Mouse (Mus musculus) inflammation-experienced regulatory T-cells, adult 6 months (primary cell): ENCODE data around the gene Plpp7. TPM values are rescaled to one million over a fixed set of nuclear protein-coding genes. Genes with fewer than 3 reads are reported as not detected.

Experiments used
- ATAC-seq: one replicate; pipeline ENCODE4 v1.8.0; 2017
- polyA plus RNA-seq, 3 experiments: library from polyadenylated mRNA; unstranded; fragments of 100-300 nt; shearing (Covaris generic); gene quantifications; one replicate each; pipeline ENCODE4 v1.2.1; 2017

The Plpp7 gene
- polyA plus RNA-seq, 3 experiments from 2014 or later: not detected

GRCm38 (mm10) chr2:32104122-32104521 lies 8.8 kb downstream of the Plpp7 start:
- no peak for ATAC-seq

- ATAC-seq: no peak
Measured at GRCm38 (mm10) chr2:32105117-32105913, 10.0 kb downstream of the Plpp7 start.

- ATAC-seq: no peak
Measured at GRCm38 (mm10) chr2:32105930-32106329, 10.6 kb downstream of the Plpp7 start.

GRCm38 (mm10) chr2:32111268-32111667 lies 15.9 kb downstream of the Plpp7 start:
- ATAC-seq: no peak

- ATAC-seq: no peak
Measured at GRCm38 (mm10) chr2:32112548-32112947, 17.2 kb downstream of the Plpp7 start.

- no peak for ATAC-seq
Measured at GRCm38 (mm10) chr2:32115851-32116268, 20.5 kb downstream of the Plpp7 start.

DNA sequence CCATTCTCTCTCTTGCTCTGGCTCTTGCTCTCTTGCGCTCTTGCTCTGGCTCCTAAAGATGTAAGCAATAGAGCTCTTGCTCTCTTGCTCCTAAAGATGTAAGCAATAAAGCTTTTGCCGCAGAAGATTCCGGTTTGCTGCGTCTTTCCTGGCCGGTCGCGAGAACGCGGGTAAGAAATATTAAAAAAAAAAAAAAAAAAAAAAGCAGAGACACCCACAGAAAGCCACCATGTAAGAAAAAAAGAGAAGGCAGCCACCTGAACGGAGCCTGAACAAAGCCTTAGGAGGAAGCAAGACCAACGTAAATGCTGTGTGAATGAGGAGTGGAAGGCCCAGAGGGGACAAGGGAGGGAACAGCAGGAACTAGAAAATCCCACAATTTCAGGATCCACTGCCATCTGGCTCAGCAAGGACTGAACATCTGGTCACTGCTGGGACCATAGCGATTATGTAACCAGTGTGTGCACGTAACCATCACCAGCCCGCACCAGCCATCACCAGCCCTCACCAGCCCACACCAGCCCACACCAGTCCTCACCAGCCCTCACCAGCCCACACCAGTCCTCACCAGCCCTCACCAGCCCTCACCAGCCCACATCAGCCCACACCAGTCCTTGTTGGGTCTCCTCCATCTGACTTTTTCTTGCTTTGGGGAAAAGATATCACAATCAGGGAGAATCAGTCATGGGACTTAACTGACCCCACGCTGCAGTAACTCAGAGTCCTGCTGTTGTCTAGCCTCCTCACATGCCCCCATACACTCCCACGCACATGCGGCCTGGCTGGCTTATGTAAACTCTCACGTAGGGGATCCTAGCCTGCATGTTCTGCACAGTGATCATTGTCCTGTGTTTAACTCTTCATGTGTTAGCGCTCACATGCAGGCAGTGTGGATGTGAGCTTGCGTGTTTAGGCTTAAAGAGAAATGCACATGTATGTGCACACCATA lies 24.7 kb downstream of the Plpp7 start:
- no peak for ATAC-seq

- ATAC-seq: no peak
Measured at GRCm38 (mm10) chr2:32121150-32121549, 25.8 kb downstream of the Plpp7 start.

- ATAC-seq: no peak
Measured at GRCm38 (mm10) chr2:32121785-32122184, 26.5 kb downstream of the Plpp7 start.

GRCm38 (mm10) chr2:32127653-32128535 lies 32.6 kb downstream of the Plpp7 start:
- ATAC-seq: no peak

DNA sequence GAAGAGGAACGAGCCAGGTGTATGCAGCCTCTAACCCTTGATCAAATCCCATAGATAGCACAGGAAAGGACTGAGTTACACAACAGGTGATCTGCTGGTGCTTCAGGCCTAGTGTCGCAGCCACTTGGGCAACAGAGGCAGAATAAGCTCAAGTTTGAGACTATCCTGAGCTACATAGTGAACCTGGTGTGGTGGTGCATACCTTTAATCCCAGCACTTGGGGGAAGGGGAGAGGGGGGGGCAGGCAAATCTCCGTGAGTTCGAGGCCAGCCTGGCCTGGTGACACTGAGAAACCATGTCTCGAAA lies 33.2 kb downstream of the Plpp7 start:
- no peak for ATAC-seq

- no peak for ATAC-seq
Measured at GRCm38 (mm10) chr2:32129383-32130074, 34.2 kb downstream of the Plpp7 start.

- ATAC-seq: peak; percentile 64
Measured at GRCm38 (mm10) chr2:32130435-32130834, 35.1 kb downstream of the Plpp7 start.

DNA sequence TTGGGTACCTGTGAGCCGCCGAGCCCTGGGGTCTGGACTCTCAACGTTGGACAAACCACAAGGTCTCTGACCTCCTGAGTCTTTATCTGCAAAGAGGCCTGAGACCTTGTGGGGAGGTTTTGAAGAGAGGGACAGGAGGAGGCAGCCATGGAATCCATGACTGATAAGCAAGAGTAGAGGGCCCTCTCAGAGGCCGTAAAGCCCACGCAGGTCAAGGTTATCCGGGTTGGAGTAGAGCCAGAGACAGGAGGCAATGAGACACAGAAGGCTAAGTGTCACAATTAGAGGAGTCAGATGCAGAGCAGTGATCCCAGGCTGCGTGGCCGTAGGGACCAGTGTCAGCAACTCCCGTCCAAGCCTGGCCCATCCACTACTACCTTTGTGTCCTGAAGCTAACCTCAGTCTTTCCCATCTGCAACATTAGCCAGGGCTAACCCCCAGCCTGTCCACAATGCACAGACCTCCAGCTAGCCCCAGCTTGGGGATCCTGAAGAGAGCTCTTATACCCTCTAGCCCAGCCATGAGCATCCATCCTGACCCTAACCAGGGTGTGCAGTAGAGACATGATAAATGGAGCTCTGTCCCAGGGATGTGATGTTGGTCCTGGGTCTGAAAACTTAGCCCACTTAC lies 36.0 kb downstream of the Plpp7 start:
- ATAC-seq: no peak

DNA sequence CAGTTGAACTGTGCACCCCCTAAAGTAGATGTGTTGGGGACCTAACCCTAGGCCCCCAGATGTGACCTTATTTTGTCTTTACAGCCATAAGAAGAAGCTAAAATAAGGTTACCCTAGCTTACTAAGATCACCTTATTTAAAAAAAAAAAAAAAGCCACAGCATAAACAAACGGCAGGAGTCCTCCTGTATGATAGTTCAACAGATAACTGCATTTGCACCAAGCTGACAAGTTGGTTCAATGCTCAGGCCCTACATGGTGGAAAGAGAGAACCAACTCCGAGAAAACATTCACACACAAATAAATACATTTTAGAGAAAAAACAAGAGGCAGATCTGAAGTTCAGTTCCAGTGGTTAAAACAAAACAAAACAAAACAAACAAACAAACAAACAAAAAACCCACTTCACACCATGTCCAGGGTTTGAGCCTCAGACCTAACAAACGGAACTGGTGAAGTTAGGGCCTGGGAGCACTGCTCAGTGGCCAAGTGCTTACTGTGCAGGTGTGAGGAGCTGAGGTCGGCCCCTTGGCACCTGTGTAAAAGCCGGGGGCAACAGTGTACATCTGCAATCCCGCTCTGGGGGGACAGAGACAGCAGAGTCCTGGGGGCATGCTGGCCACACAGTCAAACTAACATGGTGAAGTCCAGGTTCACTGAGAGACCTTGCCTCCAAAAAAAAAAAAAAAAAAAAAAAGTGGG lies 36.7 kb downstream of the Plpp7 start:
- no peak for ATAC-seq

- ATAC-seq: no peak
Measured at GRCm38 (mm10) chr2:32132567-32132992, 37.3 kb downstream of the Plpp7 start.

DNA sequence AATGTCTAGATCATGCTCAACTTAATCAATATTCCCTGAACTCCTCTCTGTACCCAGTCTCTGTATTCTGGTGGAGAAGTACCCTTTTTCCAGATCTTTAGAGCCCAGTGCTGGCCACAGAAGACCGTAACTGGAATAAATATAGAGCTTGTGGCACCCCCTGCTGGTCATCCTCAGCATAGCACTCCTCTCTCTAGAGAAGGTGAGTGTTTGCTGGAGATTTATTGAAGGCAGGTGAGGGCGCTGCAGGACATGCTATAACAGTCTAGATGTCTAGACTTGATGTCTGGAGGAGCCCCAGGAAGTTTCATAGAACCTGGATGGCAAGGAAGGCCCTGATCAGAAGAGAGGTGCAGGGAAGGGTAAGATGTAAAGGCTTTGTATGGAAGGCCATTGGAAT lies 38.7 kb downstream of the Plpp7 start:
- peak; percentile 60 for ATAC-seq

GRCm38 (mm10) chr2:32137667-32138266 lies 42.4 kb downstream of the Plpp7 start:
- ATAC-seq: peak; percentile 96

- ATAC-seq: no peak
Measured at GRCm38 (mm10) chr2:32139377-32139776, 44.0 kb downstream of the Plpp7 start.

- ATAC-seq: no peak
Measured at GRCm38 (mm10) chr2:32140498-32140934, 45.2 kb downstream of the Plpp7 start.
